9 mouse cellular contexts compared by ENCODE assay signal in genomic region chr12:75701173-75702083, GRCm38 (mm10). TPM values are rescaled to one million over a fixed set of nuclear protein-coding genes. Genes with fewer than 3 reads are reported as not detected.
A peak's percentile ranks its signal among the peaks of the same experiment; 100 is the strongest.
DNase-seq lines count a peak whose midpoint lies in the region; ATAC-seq and TF ChIP-seq lines count a peak whose summit lies in the region.
"Had no signal": no experiment of that assay in that cellular context is flagged by ENCODE, and none has a peak within 500 bp of the region (broad histone marks: within the 10 kb centered on the region; RNA-seq: fewer than 3 reads in every experiment).

No protein-coding gene starts in this region.

- peak; percentile 91 for ATAC-seq in granulocyte monocyte progenitor cell, adult 5-6 weeks (replicated peaks; ENCODE audit: poor library complexity, severe bottlenecking)

- TF ChIP-seq POLR2A in heart, adult 2 months (IDR thresholded peaks at IDR 0.05; ENCODE audit: insufficient read depth, low read depth, low read length), result no peak

- peak overlapping the region; percentile 14; the same call in 1 of the 2 replicates for H3K9ac ChIP-seq in heart, adult 2 months (ENCODE audit: low read depth, low read length)

- no peaks in the 10 kb centered on the region for H3K79me2 ChIP-seq in heart, adult 2 months (replicated peaks; ENCODE audit: control insufficient read depth, insufficient read depth, low read length)

- TF ChIP-seq CTCF in heart, adult 2 months (IDR thresholded peaks at IDR 0.05), result no peak

- peak overlapping the region; percentile 5; the same call in 1 of the 2 replicates for H3K27ac ChIP-seq in heart, adult 2 months

- no peaks in the 10 kb centered on the region for H3K27me3 ChIP-seq in heart, adult 2 months (ENCODE audit: control insufficient read depth, insufficient read depth, low read length)
- H3K27me3 ChIP-seq: CH12.LX had no signal

- DNase-seq in heart, adult 2 months, result peak in 1 of 2 experiments; percentile 21
- no peak for DNase-seq in heart, postnatal 25 days (ENCODE audit: low spot score)
- peak; percentile 25 for DNase-seq in embryo, embryonic 10 days (ENCODE audit: low spot score)
- DNase-seq in kidney, adult 9 months, result peak; percentile 78
- DNase-seq in mesoderm, embryonic 11.5 days (ENCODE audit: low read depth, low spot score), result peak; percentile 33
- DNase-seq in testis, postnatal 10 days (ENCODE audit: low spot score), result peak; percentile 90
- DNase-seq in layer of hippocampus, postnatal 14 days (ENCODE audit: low spot score in 2 of 2), result no peak

- WGBS in heart, adult 2 months, result 31% methylated on average over 21 of the region's 21 CpGs

- H3K36me3 ChIP-seq in heart, adult 2 months (ENCODE audit: control insufficient read depth, insufficient read depth, low read length), result no peaks in the 10 kb centered on the region

- peak overlapping the region; percentile 35 for H3K4me3 ChIP-seq in heart, adult 2 months

- TF ChIP-seq EP300 in heart, adult 2 months (IDR thresholded peaks at IDR 0.05; ENCODE audit: insufficient read depth, low read depth, low read length), result no peak

- H3K4me1 ChIP-seq in heart, adult 2 months (ENCODE audit: control insufficient read depth, insufficient read depth, low read length), result peaks cover 4% of the 10 kb centered on the region

- intact Hi-C loops in heart, adult 2 months (cut with DNase I), result no loop called here
- intact Hi-C loops in heart, postnatal 25 days (cut with DNase I), result no loop called here

RNA-seq across cellular contexts. Expression of gene Wdr89, which starts 32.1 kb away (rescaled TPM):
- total RNA-seq in heart, adult 2 months (2021), result 1 to 10 TPM; 2.8 TPM
- 2.1 and 2.6 TPM in 2 replicates for polyA plus RNA-seq in heart, adult 2 months (2012; rRNA removed)
- total RNA-seq in heart, postnatal 25 days (2021), result 1 to 10 TPM; 2.5 to 2.6 TPM
- 12.7 and 16.5 TPM in 2 replicates for total RNA-seq in granulocyte monocyte progenitor cell, adult 5-6 weeks (2014; fragmentation: Nextera tagmentation)
- total RNA-seq in granulocyte monocyte progenitor cell, adult 5-6 weeks (2017), result 22.5 and 38.8 TPM in 2 replicates
- total RNA-seq in layer of hippocampus, postnatal 14 days (2021), result 1 to 10 TPM; 2.7 to 4.0 TPM

RNA-seq across cellular contexts. Expression of gene Sgpp1, which starts 34.1 kb away (rescaled TPM):
- total RNA-seq in heart, adult 2 months (2021), result 10 to 100 TPM; 21.3 to 22.5 TPM
- 17.1 and 31.1 TPM in 2 replicates for polyA plus RNA-seq in heart, adult 2 months (2012; rRNA removed)
- total RNA-seq in heart, postnatal 25 days (2021), result 10 to 100 TPM; 18.2 to 19.9 TPM
- total RNA-seq in granulocyte monocyte progenitor cell, adult 5-6 weeks (2014; fragmentation: Nextera tagmentation), result 43.6 and 52.2 TPM in 2 replicates
- total RNA-seq in granulocyte monocyte progenitor cell, adult 5-6 weeks (2017), result 67.0 and 77.4 TPM in 2 replicates
- total RNA-seq in layer of hippocampus, postnatal 14 days (2021), result 10 to 100 TPM; 31.4 to 32.3 TPM

Comparison
In these comparisons a context has a peak if more than half of its experiments do, and no peak if none do; other contexts are left out.
1. DNase-seq: peak in embryo, embryonic 10 days (single experiment), kidney, adult 9 months (single experiment), mesoderm, embryonic 11.5 days (single experiment) and testis, postnatal 10 days (single experiment); none in heart, postnatal 25 days (single experiment) and layer of hippocampus, postnatal 14 days (0 of 2).